Mouse (Mus musculus) forebrain, embryonic 13.5 days (tissue): ENCODE measurements around the gene Bod1l. TPM values are rescaled to one million over a fixed set of nuclear protein-coding genes. Genes with fewer than 3 reads are reported as not detected.

Experiments used
- ATAC-seq: fragments of 200-750 bp; cut with Nextera tagmentation; 2 replicates; pipeline ENCODE4 v1.8.0; 2017
- H3K27ac ChIP-seq: fragments of 300-500 bp; sonication (generic); 2 replicates; pipeline ENCODE4 v1.5.1; 2015; ENCODE audit warnings: inconsistent platforms, mild to moderate bottlenecking, moderate library complexity
- H3K27me3 ChIP-seq: fragments of 300-500 bp; sonication (generic); 2 replicates; pipeline ENCODE4 v1.6.1; 2015; ENCODE audit warnings: mild to moderate bottlenecking, inconsistent platforms
- H3K36me3 ChIP-seq: fragments of 300-500 bp; sonication (generic); 2 replicates; pipeline ENCODE4 v1.6.1; 2015; ENCODE audit warnings: mild to moderate bottlenecking, inconsistent platforms; ENCODE audit not compliant: poor library complexity, severe bottlenecking
- H3K4me1 ChIP-seq: fragments of 300-500 bp; sonication (generic); 2 replicates; pipeline ENCODE4 v1.6.1; 2015; ENCODE audit warnings: inconsistent platforms
- H3K4me2 ChIP-seq: fragments of 300-500 bp; sonication (generic); 2 replicates; pipeline ENCODE4 v1.6.1; 2015; ENCODE audit warnings: inconsistent platforms, mild to moderate bottlenecking, moderate library complexity
- H3K4me3 ChIP-seq: fragments of 300-500 bp; sonication (generic); 2 replicates; pipeline ENCODE4 v1.5.1; 2015; ENCODE audit warnings: mild to moderate bottlenecking, inconsistent platforms
- H3K9ac ChIP-seq: fragments of 300-500 bp; sonication (generic); 2 replicates; pipeline ENCODE4 v1.6.1; 2015; ENCODE audit warnings: mild to moderate bottlenecking, inconsistent platforms
- H3K9me3 ChIP-seq: fragments of 300-500 bp; sonication (generic); replicated peaks from 2 replicates; pipeline ENCODE4 v1.6.1; 2016; ENCODE audit warnings: inconsistent platforms
- whole genome bisulfite sequencing: fragments of 180-500 bp; shearing (Covaris S2); methylation state at CpG from one replicate; pipeline ENCODE4 v1.1.7; 2015; 5-methylcytosine and 5-hydroxymethylcytosine counted together
- polyA plus RNA-seq: library from polyadenylated mRNA; unstranded; fragments of >200 nt; fragmentation: Nextera tagmentation; extraction: Ambion mirVana; gene quantifications from 2 replicates; pipeline ENCODE4 v1.2.1, GENCODE M21; 2015

The Bod1l gene
- polyA plus RNA-seq, 1 experiment from 2014 or later, result 29.6 TPM

DNA sequence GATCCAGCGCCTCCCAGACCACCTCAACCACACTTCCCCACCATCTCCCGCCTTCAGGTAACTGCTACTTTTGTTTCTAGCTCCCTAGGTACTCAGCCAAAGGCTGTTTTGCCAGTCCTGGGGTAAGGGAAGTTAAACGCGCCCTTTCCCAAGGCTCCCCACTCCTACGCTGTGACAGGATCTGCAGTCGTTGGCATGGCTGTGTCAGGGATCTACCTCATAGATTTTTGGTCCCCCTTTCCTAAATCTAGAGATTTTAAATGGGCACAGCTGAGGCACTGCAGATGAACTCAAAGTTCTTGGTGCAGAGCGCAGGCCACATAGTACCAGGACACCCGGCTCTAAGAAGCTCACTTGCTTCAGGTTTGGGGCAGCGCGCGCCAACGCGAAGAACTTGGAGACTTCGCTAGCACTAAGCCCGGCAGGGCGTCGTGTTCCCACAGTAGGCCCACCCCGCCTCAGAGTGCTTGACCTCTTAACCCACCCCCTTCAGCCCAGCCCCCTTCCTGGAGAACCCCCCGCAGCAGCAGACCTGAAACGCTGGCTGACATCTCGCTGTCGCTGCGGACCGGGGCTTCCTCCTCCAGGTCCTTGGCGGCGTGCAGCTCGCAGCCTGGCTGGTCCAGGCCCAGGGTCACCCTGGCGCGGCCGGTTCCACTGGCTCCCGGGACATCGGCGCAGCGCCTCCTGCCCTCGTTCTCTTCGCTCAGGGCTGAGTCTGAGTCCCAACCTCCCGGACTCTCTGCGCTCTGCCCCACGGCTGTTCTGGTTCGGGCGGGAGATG lies 81.0 kb downstream of the Bod1l start:
- peak overlapping the region; percentile 37 for H3K4me3 ChIP-seq
- H3K4me2 ChIP-seq, result peak overlapping the region; percentile 62
- H3K9me3 ChIP-seq, result no peaks in the 10 kb centered on the region
- peak; percentile 13; the same call in 1 of the 2 replicates for ATAC-seq
- H3K9ac ChIP-seq, result no peak overlapping the region
- H3K27me3 ChIP-seq, result peaks cover 96% of the 10 kb centered on the region
- H3K27ac ChIP-seq, result no peak overlapping the region
- H3K36me3 ChIP-seq, result no peaks in the 10 kb centered on the region
- H3K4me1 ChIP-seq, result peaks cover 37% of the 10 kb centered on the region
- 1% methylated on average over 34 of the region's 41 CpGs for WGBS

DNA sequence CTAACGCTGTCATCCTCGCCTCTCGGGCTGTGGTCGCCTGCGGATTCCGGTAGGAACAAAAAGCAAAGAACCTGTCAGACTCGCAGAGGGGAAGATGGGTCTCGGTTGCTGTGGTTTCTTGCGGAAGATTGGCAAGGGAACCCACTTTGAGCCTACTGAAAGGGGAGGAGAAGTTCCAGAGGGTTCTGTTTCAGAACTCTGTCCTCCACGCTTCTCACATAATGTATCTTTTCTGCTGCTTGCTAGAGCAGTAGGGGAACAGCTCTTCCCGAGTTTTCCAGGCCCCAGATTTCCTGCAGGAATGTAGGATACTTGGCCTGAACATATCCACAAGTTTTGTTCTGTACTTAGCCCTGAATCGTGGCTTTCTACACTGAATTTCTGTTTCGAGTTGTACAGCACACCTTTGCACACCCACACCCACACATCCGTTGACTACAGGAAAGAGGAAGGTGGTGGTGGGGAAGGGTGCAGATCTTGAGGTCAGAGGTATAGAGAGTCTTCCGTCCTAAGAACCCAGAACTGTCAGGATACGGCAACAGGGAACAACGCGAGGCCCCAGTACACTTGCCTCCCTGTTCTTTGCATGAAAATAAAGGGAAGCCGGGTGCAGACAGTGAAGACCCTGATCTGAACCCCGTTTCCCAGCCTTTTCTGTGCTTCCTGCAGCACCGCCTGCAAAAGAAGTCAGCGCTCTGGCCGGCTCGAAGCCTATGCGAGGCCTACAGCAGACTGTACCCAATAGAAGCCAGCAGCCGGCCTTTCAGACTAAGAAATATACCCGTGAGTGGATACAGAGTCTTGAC lies 81.8 kb downstream of the Bod1l start:
- peak overlapping the region; percentile 17; the same call in 1 of the 2 replicates for H3K4me3 ChIP-seq
- peak overlapping the region; percentile 27 for H3K4me2 ChIP-seq
- WGBS, result 2% methylated on average over 27 of the region's 27 CpGs
- H3K27me3 ChIP-seq, result peaks cover 96% of the 10 kb centered on the region
- no peaks in the 10 kb centered on the region for H3K9me3 ChIP-seq
- H3K36me3 ChIP-seq, result no peaks in the 10 kb centered on the region
- H3K27ac ChIP-seq, result no peak overlapping the region
- ATAC-seq, result no peak
- peaks cover 29% of the 10 kb centered on the region for H3K4me1 ChIP-seq
- H3K9ac ChIP-seq, result no peak overlapping the region

DNA sequence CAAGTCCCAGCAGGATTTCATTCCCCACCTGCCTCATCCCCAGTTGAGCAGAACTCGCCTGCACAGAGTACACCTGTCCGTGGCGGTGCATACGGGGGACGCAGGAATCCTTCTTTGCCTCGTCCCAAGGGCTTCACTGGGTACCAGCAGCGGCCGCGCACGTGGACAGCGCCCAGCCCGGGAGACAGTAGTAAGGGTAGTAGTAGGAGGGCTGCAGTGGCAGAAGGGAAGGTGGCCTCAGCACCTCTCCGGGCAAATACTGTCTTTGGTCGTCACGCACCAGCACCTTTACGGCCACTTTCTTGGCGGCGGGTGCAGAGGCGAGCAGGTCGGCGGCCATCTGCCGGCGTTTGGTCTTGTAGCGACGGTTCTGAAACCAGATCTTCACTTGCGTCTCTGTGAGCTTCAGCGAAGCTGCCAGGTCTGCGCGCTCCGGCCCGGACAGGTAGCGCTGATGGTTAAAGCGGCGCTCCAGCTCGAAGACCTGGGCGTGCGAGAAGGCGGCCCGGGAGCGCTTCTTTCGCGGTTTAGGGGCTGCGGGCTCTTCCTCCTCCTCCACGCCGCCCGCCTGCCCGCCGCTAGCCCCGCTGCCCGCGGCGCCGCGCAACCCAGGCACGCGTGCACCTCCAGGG lies 82.5 kb downstream of the Bod1l start:
- WGBS, result 1% methylated on average over 56 of the region's 56 CpGs

DNA sequence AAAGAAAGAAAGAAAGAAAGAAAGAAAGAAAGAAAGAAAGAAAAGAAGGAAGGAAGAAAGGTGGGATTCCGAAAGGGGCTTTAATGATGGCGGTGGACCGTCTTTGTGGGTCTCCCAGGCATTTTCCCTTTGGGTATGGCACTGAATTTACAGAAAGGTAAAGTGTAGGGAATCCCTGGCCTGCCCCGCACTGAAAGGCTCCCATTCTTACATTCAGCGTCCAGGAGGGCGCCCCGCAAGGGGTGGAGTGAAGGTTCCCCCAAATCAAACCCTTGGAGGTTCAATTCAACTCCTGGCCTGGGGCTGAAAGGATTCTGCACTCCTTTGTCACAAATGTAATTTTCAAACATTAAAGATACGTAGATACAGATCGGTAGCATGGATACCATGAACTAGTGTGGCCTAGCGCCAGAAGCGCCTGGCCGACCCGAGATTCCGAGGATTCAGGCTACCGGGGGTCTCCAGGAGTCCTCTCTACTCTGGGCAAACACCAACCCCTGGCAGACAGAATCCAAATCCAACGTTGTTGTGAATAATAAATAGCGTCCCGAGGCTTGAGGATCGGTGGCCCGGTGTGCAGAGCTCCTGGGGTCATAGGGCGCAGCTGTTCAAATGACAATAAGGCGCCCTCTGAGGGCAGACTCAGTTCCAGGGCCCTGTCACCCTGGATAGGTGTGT lies 83.1 kb downstream of the Bod1l start:
- H3K27me3 ChIP-seq, result peaks cover 96% of the 10 kb centered on the region
- H3K27ac ChIP-seq, result no peak overlapping the region
- no peak overlapping the region for H3K9ac ChIP-seq
- WGBS, result 2% methylated on average over 22 of the region's 22 CpGs
- H3K4me2 ChIP-seq, result peak overlapping the region; percentile 27; the same call in 1 of the 2 replicates
- ATAC-seq, result no peak
- no peaks in the 10 kb centered on the region for H3K36me3 ChIP-seq
- H3K4me3 ChIP-seq, result peak overlapping the region; percentile 17
- H3K4me1 ChIP-seq, result peaks cover 26% of the 10 kb centered on the region
- no peaks in the 10 kb centered on the region for H3K9me3 ChIP-seq

More for the DNA sequence above, 82.5 kb downstream of the Bod1l start:
- Histone ChIP-seq H3K9me3 (no peaks in the 10 kb centered on the region), H3K36me3 (no peaks in the 10 kb centered on the region), H3K4me1 (peaks cover 26% of the 10 kb centered on the region), H3K4me3 (peak overlapping the region; percentile 17), H3K9ac (no peak overlapping the region), H3K27ac (no peak overlapping the region), H3K27me3 (peaks cover 96% of the 10 kb centered on the region), H3K4me2 (peak overlapping the region; percentile 27)
- ATAC-seq, result no peak

DNA sequence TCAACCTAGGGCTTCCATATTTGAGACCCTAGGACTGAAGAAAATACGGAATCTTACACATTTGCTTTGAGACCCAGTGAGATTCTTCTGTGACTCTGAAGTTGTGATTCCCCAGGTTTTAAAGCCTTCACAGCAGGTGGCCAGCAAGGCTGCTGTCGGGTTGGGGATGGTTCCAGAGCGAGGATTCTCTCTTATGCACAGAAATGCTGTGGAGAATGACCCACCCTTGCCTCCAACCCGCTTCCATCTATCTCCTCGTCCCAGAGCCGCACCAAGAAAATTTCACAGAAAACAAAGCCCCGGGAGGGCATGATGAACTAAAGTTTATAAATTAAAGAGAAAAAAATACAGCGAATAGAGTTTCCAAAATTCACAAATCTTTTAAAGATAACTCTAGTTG lies 84.0 kb downstream of the Bod1l start:
- Histone ChIP-seq H3K4me3 (no peak overlapping the region), H3K36me3 (no peaks in the 10 kb centered on the region), H3K9me3 (no peaks in the 10 kb centered on the region), H3K27me3 (peaks cover 98% of the 10 kb centered on the region), H3K9ac (no peak overlapping the region), H3K4me1 (peaks cover 26% of the 10 kb centered on the region), H3K27ac (no peak overlapping the region), H3K4me2 (no peak overlapping the region)
- 4% methylated on average over 8 of the region's 8 CpGs for WGBS
- no peak for ATAC-seq

DNA sequence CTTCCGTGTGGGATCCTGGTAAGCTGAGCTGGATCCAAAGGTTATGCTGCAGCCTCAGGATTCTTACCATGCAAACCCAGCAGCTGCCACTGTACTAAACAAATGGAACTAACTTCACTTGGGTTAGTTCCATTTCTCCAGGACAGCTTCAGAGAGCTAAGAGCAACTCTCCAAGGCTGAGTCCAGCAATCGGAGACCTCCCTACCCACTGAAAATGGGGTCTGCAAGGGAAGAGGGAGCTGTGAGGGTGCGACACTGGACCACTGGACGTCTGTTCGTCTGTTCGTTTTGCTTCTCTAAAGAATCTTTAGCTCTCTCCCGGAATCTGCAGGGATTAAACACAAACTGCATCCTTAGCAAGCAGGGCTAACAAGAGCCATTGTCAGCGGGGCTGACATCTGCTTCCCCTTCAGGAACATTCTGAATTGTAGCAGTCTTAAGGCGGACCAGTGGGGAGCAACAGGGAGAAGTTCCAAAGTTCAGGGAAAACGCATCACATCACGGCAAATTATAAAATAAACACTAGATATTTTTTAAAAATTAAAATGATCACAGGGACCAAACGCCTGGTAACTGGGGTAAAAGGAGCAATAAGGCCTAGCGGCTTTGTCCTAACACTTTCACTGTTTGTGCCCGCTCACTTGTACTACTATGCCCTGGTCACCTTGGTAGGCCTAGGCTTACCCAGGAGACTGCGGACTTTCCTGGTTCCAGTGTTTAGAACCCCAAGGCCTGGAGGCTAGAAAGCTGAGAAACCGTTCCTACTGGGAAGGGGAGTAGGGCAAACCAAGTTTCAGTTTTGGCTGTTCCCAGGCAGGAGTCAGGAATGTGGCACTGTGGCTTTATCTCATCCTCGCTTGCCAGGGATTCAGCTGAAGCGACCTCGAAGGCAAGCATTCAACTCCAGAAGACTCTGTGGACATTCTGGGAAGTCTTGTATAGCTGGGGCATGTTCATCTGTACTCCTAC lies 85.2 kb downstream of the Bod1l start:
- H3K9me3 ChIP-seq, result no peaks in the 10 kb centered on the region
- H3K36me3 ChIP-seq, result no peaks in the 10 kb centered on the region
- ATAC-seq, result no peak
- 4% methylated on average over 19 of the region's 19 CpGs for WGBS
- H3K4me2 ChIP-seq, result no peak overlapping the region
- H3K27ac ChIP-seq, result no peak overlapping the region
- H3K4me3 ChIP-seq, result no peak overlapping the region
- H3K4me1 ChIP-seq, result peaks cover 20% of the 10 kb centered on the region
- H3K9ac ChIP-seq, result no peak overlapping the region
- H3K27me3 ChIP-seq, result peaks cover 98% of the 10 kb centered on the region

DNA sequence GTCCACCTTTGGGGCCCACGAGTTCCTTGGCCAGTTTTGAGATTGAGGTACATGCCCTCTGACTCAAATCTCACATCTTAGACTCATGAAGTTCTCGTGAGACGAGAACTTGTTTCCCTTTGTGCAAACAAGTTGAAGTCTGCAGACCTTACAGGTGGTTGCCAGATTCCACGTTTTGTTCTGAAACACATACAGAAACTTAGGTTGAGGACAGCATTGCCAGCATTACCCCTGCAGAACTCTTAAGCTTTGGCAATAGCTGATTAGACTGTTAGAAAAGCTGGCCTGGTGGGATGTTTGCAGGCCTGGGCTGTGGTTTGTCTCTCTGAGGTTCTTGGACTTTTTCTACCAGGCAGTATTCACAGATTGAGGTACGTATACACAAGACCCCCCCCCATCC lies 86.8 kb downstream of the Bod1l start:
- Histone ChIP-seq H3K36me3 (no peaks in the 10 kb centered on the region), H3K9me3 (no peaks in the 10 kb centered on the region), H3K9ac (no peak overlapping the region), H3K27me3 (peaks cover 97% of the 10 kb centered on the region), H3K4me2 (no peak overlapping the region), H3K4me3 (no peak overlapping the region), H3K4me1 (peaks cover 12% of the 10 kb centered on the region; the same call in 1 of the 2 replicates), H3K27ac (no peak overlapping the region)
- no peak for ATAC-seq
- 3% methylated on average over 5 of the region's 5 CpGs for WGBS

DNA sequence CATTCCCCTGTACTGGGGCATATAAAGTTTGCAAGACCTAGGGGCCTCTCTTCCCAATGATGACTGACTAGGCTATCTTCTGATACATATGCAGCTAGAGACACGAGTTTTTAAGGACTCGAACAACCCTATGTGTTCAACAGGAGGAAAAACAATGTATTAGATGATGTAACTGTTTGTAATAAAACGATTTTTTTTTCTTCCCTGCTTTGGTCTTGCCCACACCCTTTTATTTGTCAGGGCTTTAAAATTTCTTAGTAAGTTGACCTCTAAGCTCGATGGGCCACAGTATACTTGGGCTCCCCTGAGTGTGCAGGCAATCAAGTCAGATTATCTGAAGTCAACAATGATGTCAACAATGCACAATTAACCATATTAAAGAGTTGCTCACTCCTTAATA lies 87.7 kb downstream of the Bod1l start:
- no peak for ATAC-seq
- 2% methylated on average over 4 of the region's 4 CpGs for WGBS
- Histone ChIP-seq H3K4me2 (no peak overlapping the region), H3K9ac (no peak overlapping the region), H3K27me3 (peaks cover 97% of the 10 kb centered on the region), H3K4me3 (no peak overlapping the region), H3K36me3 (no peaks in the 10 kb centered on the region), H3K4me1 (peaks cover 6% of the 10 kb centered on the region; the same call in 1 of the 2 replicates), H3K27ac (no peak overlapping the region), H3K9me3 (no peaks in the 10 kb centered on the region)

DNA sequence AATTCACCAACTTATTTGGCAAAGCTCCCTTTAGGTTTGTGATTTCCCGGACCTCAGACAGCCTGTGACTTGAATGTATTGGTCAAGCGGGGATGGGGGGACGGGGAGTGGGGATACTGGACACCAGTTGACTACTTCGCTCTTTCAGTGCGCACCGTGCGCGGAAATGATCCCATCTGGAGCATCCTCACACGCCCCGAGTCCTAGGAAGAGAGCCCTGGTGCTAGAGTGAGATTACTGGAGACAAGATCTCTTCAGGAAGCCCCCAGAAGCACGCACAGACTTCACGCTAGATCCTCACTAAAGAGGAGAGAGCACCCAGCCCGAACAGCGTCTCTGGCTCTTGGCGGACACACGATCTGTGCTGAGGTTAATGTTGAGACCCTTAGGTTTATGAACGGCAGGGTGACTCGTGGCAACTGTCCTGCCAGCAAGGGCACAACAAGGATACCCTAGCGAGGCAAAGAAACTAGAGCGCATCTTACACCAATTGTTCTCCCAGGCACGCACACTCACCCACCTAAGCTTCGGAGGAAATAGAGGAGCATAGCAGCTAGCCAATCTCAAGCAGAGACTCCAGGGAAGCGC lies 88.6 kb downstream of the Bod1l start:
- no peaks in the 10 kb centered on the region for H3K36me3 ChIP-seq
- H3K27ac ChIP-seq, result no peak overlapping the region
- peaks cover 99% of the 10 kb centered on the region for H3K27me3 ChIP-seq
- H3K9ac ChIP-seq, result no peak overlapping the region
- H3K4me2 ChIP-seq, result no peak overlapping the region
- 2% methylated on average over 23 of the region's 23 CpGs for WGBS
- ATAC-seq, result no peak
- 0 out of 2 replicates have a peak, but pooled peaks cover 2% of the 10 kb centered on the region for H3K4me1 ChIP-seq
- no peak overlapping the region for H3K4me3 ChIP-seq
- H3K9me3 ChIP-seq, result no peaks in the 10 kb centered on the region

DNA sequence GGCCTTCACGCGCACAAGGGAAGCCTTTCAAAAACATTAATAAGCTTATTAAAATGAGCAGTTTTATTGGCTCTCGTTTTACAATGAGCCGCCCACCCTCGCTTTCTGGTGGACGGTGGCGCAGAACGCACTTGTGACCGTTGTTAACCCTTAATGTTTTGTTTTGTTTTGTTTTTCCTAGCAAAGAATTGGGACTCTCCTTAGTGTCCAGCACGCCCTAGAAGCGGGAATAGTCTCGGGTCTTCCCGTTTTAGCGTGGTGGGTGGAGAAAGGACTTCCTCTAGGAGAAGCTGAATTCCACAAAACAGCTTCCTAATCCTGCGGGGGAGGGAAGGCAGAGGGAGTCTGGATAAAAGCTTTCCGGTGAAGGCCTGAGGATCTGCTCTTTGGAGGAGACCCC lies 89.3 kb downstream of the Bod1l start:
- Histone ChIP-seq H3K4me1 (0 out of 2 replicates have a peak, but pooled peaks cover 2% of the 10 kb centered on the region), H3K27me3 (peaks cover 99% of the 10 kb centered on the region), H3K9me3 (no peaks in the 10 kb centered on the region), H3K27ac (no peak overlapping the region), H3K9ac (no peak overlapping the region), H3K4me3 (no peak overlapping the region), H3K4me2 (no peak overlapping the region), H3K36me3 (no peaks in the 10 kb centered on the region)
- under 1% methylated on average over 16 of the region's 16 CpGs for WGBS
- no peak for ATAC-seq
